ENCODE assay signal across 10 mouse cellular contexts in the genomic region with DNA sequence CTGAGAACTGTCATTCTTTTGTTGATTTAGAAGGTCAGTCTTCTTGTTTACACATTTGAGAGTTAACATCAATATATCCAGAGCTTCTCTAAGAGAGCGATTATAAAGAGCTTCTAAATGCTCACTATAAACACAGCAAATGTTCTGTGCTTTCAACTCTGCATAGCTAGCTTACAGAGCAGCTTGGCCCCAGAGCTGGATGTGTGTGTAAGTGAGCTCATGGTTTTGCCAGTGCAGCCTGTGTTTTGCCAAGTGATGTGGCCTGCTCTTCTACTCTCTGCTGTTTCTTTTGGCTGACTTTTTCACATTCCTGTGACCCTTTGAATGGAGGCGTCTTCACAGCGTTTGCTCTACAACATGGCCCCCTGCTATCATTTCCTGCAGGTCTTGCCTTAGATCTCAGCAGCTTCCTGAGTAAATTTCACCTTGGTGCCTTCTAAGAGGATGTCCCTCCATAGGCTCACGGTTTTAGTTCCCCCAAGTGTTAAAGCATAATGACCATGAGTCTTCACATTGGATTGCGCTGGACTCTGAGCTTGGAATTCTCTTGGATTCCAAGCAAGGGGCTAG.
DNase-seq lines count a peak whose midpoint lies in the region; ATAC-seq and TF ChIP-seq lines count a peak whose summit lies in the region.
"Had no signal": no experiment of that assay in that cellular context is flagged by ENCODE, and none has a peak within 500 bp of the region (broad histone marks: within the 10 kb centered on the region; RNA-seq: fewer than 3 reads in every experiment).

No protein-coding gene starts in this region.

- no peak overlapping the region for H3K9ac ChIP-seq in lung, embryonic 14.5 days
- H3K9ac ChIP-seq in heart, embryonic 12.5 days: no peak overlapping the region
- H3K9ac ChIP-seq in liver, embryonic 13.5 days: no peak overlapping the region
- no peak overlapping the region for H3K9ac ChIP-seq in midbrain, embryonic 14.5 days (replicated peaks; ENCODE audit: low read length)
- H3K9ac ChIP-seq: limb, embryonic 13.5 days had no signal

- H3K4me2 ChIP-seq in lung, embryonic 14.5 days: no peak overlapping the region
- no peak overlapping the region for H3K4me2 ChIP-seq in heart, embryonic 12.5 days
- no peak overlapping the region for H3K4me2 ChIP-seq in liver, embryonic 13.5 days
- H3K4me2 ChIP-seq in midbrain, embryonic 14.5 days (ENCODE audit: low read length): no peak overlapping the region
- H3K4me2 ChIP-seq: limb, embryonic 13.5 days had no signal

- no peaks in the 10 kb centered on the region for H3K9me3 ChIP-seq in lung, embryonic 14.5 days (ENCODE audit: low read depth, low read length)
- H3K9me3 ChIP-seq in heart, embryonic 12.5 days (replicated peaks): no peaks in the 10 kb centered on the region
- no peaks in the 10 kb centered on the region for H3K9me3 ChIP-seq in liver, embryonic 13.5 days (replicated peaks)
- no peaks in the 10 kb centered on the region for H3K9me3 ChIP-seq in midbrain, embryonic 14.5 days (ENCODE audit: control insufficient read depth, low read length)
- H3K9me3 ChIP-seq: limb, embryonic 13.5 days had no signal

- H3K36me3 ChIP-seq in lung, embryonic 14.5 days (ENCODE audit: insufficient read depth): no peaks in the 10 kb centered on the region
- no peaks in the 10 kb centered on the region for H3K36me3 ChIP-seq in heart, embryonic 12.5 days
- no peaks in the 10 kb centered on the region for H3K36me3 ChIP-seq in liver, embryonic 13.5 days
- H3K36me3 ChIP-seq in midbrain, embryonic 14.5 days (ENCODE audit: control insufficient read depth, insufficient read depth, low read length): no peaks in the 10 kb centered on the region
- H3K36me3 ChIP-seq: limb, embryonic 13.5 days had no signal

- peak; percentile 56; the same call in 1 of the 2 replicates for ATAC-seq in lung, embryonic 14.5 days (ENCODE audit: insufficient read depth)
- peak; percentile 63; the same call in 1 of the 2 replicates for ATAC-seq in heart, embryonic 12.5 days (ENCODE audit: insufficient number of reproducible peaks, low FRiP score)
- 0 out of 2 replicates have a peak, but pooled peaks have one; percentile 12 for ATAC-seq in liver, embryonic 13.5 days (ENCODE audit: low read depth)
- no peak for ATAC-seq in midbrain, embryonic 14.5 days (ENCODE audit: low FRiP score, low TSS enrichment)
- no peak for ATAC-seq in frontal cortex, adult (ENCODE audit: low TSS enrichment)

- no peak overlapping the region for H3K4me3 ChIP-seq in lung, embryonic 14.5 days (ENCODE audit: low read depth, low read length)
- H3K4me3 ChIP-seq in heart, embryonic 12.5 days: no peak overlapping the region
- H3K4me3 ChIP-seq in liver, embryonic 13.5 days (replicated peaks): no peak overlapping the region
- H3K4me3 ChIP-seq in midbrain, embryonic 14.5 days (replicated peaks; ENCODE audit: low read depth, low read length): no peak overlapping the region
- H3K4me3 ChIP-seq: erythroblast, embryonic 14.5 days; limb, embryonic 13.5 days had no signal

- H3K27ac ChIP-seq in lung, embryonic 14.5 days (ENCODE audit: low read depth): peak overlapping the region; percentile 50; the same call in 1 of the 2 replicates
- peak overlapping the region; percentile 39; the same call in 1 of the 2 replicates for H3K27ac ChIP-seq in heart, embryonic 12.5 days (ENCODE audit: poor library complexity, severe bottlenecking)
- H3K27ac ChIP-seq in liver, embryonic 13.5 days: no peak overlapping the region
- no peak overlapping the region for H3K27ac ChIP-seq in midbrain, embryonic 14.5 days (replicated peaks; ENCODE audit: low read depth, low read length)
- H3K27ac ChIP-seq: limb, embryonic 13.5 days had no signal

- H3K4me1 ChIP-seq in lung, embryonic 14.5 days (ENCODE audit: insufficient read depth): no peaks in the 10 kb centered on the region
- 0 out of 2 replicates have a peak, but pooled peaks cover 6% of the 10 kb centered on the region for H3K4me1 ChIP-seq in heart, embryonic 12.5 days (replicated peaks)
- no peaks in the 10 kb centered on the region; the same call in 1 of the 2 replicates for H3K4me1 ChIP-seq in liver, embryonic 13.5 days (replicated peaks)
- H3K4me1 ChIP-seq in midbrain, embryonic 14.5 days (ENCODE audit: control insufficient read depth, insufficient read depth, low read length): no peaks in the 10 kb centered on the region
- H3K4me1 ChIP-seq: limb, embryonic 13.5 days had no signal

- intact Hi-C loops in left cerebral cortex, postnatal 25 days (cut with DNase I): no loop called here

- WGBS in lung, embryonic 14.5 days: 23% methylated on average over 5 of the region's 5 CpGs
- 30% methylated on average over 5 of the region's 5 CpGs for WGBS in heart, embryonic 12.5 days
- 25% methylated on average over 5 of the region's 5 CpGs for WGBS in liver, embryonic 13.5 days (ENCODE audit: insufficient replicate concordance)
- WGBS in midbrain, embryonic 14.5 days: 53% methylated on average over 5 of the region's 5 CpGs

- DNase-seq in lung, embryonic 14.5 days: peak; percentile 53
- DNase-seq in lung, postnatal 36 days: no peak
- peak; percentile 13 for DNase-seq in R1 (ENCODE audit: low read depth, low spot score)
- no peak for DNase-seq in liver, embryonic 13.5 days
- no peak for DNase-seq in midbrain, embryonic 14.5 days
- DNase-seq in left cerebral cortex, postnatal 25 days (ENCODE audit: low spot score in 2 of 2): no peak

- no peak for TF ChIP-seq CTCF in lung, embryonic 14.5 days (IDR thresholded peaks at IDR 0.05; ENCODE audit: low read depth)

- no peaks in the 10 kb centered on the region for H3K27me3 ChIP-seq in lung, embryonic 14.5 days (ENCODE audit: insufficient read depth, low read length)
- H3K27me3 ChIP-seq in heart, embryonic 12.5 days (replicated peaks): no peaks in the 10 kb centered on the region
- H3K27me3 ChIP-seq in liver, embryonic 13.5 days: no peaks in the 10 kb centered on the region
- H3K27me3 ChIP-seq in midbrain, embryonic 14.5 days (ENCODE audit: control insufficient read depth, insufficient read depth, low read length): no peaks in the 10 kb centered on the region

Comparison
In these comparisons a context has a peak if more than half of its experiments do, and no peak if none do; other contexts are left out.
1. DNase-seq: peak in lung, embryonic 14.5 days (single experiment) and R1 (single experiment); none in lung, postnatal 36 days (single experiment), liver, embryonic 13.5 days (single experiment), midbrain, embryonic 14.5 days (single experiment) and left cerebral cortex, postnatal 25 days (0 of 2).
2. ATAC-seq: peak in lung, embryonic 14.5 days (single experiment), heart, embryonic 12.5 days (single experiment) and liver, embryonic 13.5 days (single experiment); none in midbrain, embryonic 14.5 days (single experiment) and frontal cortex, adult (single experiment).
3. H3K27ac ChIP-seq: peak in lung, embryonic 14.5 days (single experiment) and heart, embryonic 12.5 days (single experiment); none in liver, embryonic 13.5 days (single experiment) and midbrain, embryonic 14.5 days (single experiment).